Mouse (Mus musculus): ENCODE results near the gene Susd3. TPM values are rescaled to one million over a fixed set of nuclear protein-coding genes. Genes with fewer than 3 reads are reported as not detected.

Gene Susd3
- polyA plus RNA-seq, 1 experiment from 2014 or later = 0.84 TPM

GRCm38 (mm10) chr13:49189970-49190870 lies 58.3 kb downstream of the Susd3 start:
- WGBS = 84% methylated on average over 12 of the region's 12 CpGs
- Histone ChIP-seq H3K36me3 (replicated peaks) (no peaks in the 10 kb centered on the region), H3K27ac (no peak overlapping the region), H3K9me3 (no peaks in the 10 kb centered on the region), H3K27me3 (peaks cover 37% of the 10 kb centered on the region), H3K9ac (no peak overlapping the region), H3K4me1 (peaks cover 39% of the 10 kb centered on the region), H3K4me3 (replicated peaks) (no peak overlapping the region), H3K4me2 (no peak overlapping the region)
- no peak for ATAC-seq (ENCODE audit: low FRiP score)

GRCm38 (mm10) chr13:49188966-49189360 lies 59.5 kb downstream of the Susd3 start:
- H3K4me2 ChIP-seq = no peak overlapping the region
- WGBS = 38% methylated on average over 2 of the region's 2 CpGs
- peaks cover 39% of the 10 kb centered on the region for H3K4me1 ChIP-seq
- no peak overlapping the region for H3K4me3 ChIP-seq (replicated peaks)
- H3K27ac ChIP-seq = no peak overlapping the region
- no peak overlapping the region for H3K9ac ChIP-seq
- ATAC-seq (ENCODE audit: low FRiP score) = no peak
- no peaks in the 10 kb centered on the region for H3K36me3 ChIP-seq (replicated peaks)
- peaks cover 37% of the 10 kb centered on the region for H3K27me3 ChIP-seq
- no peaks in the 10 kb centered on the region for H3K9me3 ChIP-seq

- peaks cover 39% of the 10 kb centered on the region for H3K4me1 ChIP-seq
- peak overlapping the region; percentile 62 for H3K9ac ChIP-seq
- H3K4me3 ChIP-seq (replicated peaks) = peak overlapping the region; percentile 65
- peaks cover 37% of the 10 kb centered on the region for H3K27me3 ChIP-seq
- peak; percentile 34; the same call in 1 of the 2 replicates for ATAC-seq (ENCODE audit: low FRiP score)
- H3K9me3 ChIP-seq = no peaks in the 10 kb centered on the region
- H3K36me3 ChIP-seq (replicated peaks) = no peaks in the 10 kb centered on the region
- 24% methylated on average over 15 of the region's 15 CpGs for WGBS
- no peak overlapping the region for H3K27ac ChIP-seq
- peak overlapping the region; percentile 100 for H3K4me2 ChIP-seq
Observed at GRCm38 (mm10) chr13:49188219-49188965, 60.1 kb downstream of the Susd3 start.

GRCm38 (mm10) chr13:49187288-49188218 lies 61.0 kb downstream of the Susd3 start, which contains the start of gene Ninj1:
TSS of gene Ninj1 (plus strand) at chr13:49187485.
- H3K4me2 ChIP-seq = peak within 1 kb of the TSS; percentile 100
- H3K27me3 ChIP-seq = peaks cover 37% of the 10 kb centered on the region
- H3K4me1 ChIP-seq = peaks cover 36% of the 10 kb centered on the region
- H3K9ac ChIP-seq = peak within 1 kb of the TSS; percentile 62
- no peak within 1 kb of the TSS for H3K27ac ChIP-seq
- peak; percentile 94 for ATAC-seq (ENCODE audit: low FRiP score)
- under 1% methylated on average over 80 of the region's 87 CpGs for WGBS
- peak within 1 kb of the TSS; percentile 65 for H3K4me3 ChIP-seq (replicated peaks)
- H3K36me3 ChIP-seq (replicated peaks) = no peaks in the 10 kb centered on the region
- no peaks in the 10 kb centered on the region for H3K9me3 ChIP-seq

GRCm38 (mm10) chr13:49186798-49187287 lies 61.7 kb downstream of the Susd3 start:
- Histone ChIP-seq H3K4me2 (peak overlapping the region; percentile 100), H3K4me3 (replicated peaks) (peak overlapping the region; percentile 65), H3K9ac (peak overlapping the region; percentile 50), H3K27ac (no peak overlapping the region), H3K9me3 (no peaks in the 10 kb centered on the region), H3K27me3 (peaks cover 37% of the 10 kb centered on the region), H3K36me3 (replicated peaks) (no peaks in the 10 kb centered on the region), H3K4me1 (peaks cover 32% of the 10 kb centered on the region)
- WGBS = 15% methylated on average over 11 of the region's 11 CpGs
- ATAC-seq (ENCODE audit: low FRiP score) = peak; percentile 27

- Histone ChIP-seq H3K27ac (no peak overlapping the region), H3K9ac (no peak overlapping the region), H3K4me1 (peaks cover 23% of the 10 kb centered on the region), H3K36me3 (replicated peaks) (no peaks in the 10 kb centered on the region), H3K4me3 (replicated peaks) (no peak overlapping the region), H3K9me3 (no peaks in the 10 kb centered on the region), H3K4me2 (no peak overlapping the region), H3K27me3 (peaks cover 22% of the 10 kb centered on the region)
- no peak for ATAC-seq (ENCODE audit: low FRiP score)
- 64% methylated on average over 5 of the region's 5 CpGs for WGBS
Observed at GRCm38 (mm10) chr13:49183646-49184045, 64.9 kb downstream of the Susd3 start.

GRCm38 (mm10) chr13:49183161-49183560 lies 65.3 kb downstream of the Susd3 start:
- H3K4me2 ChIP-seq = no peak overlapping the region
- no peaks in the 10 kb centered on the region for H3K9me3 ChIP-seq
- no peak overlapping the region for H3K4me3 ChIP-seq (replicated peaks)
- H3K27ac ChIP-seq = no peak overlapping the region
- H3K4me1 ChIP-seq = peaks cover 21% of the 10 kb centered on the region
- no peak for ATAC-seq (ENCODE audit: low FRiP score)
- peaks cover 17% of the 10 kb centered on the region for H3K27me3 ChIP-seq
- H3K9ac ChIP-seq = no peak overlapping the region
- H3K36me3 ChIP-seq (replicated peaks) = no peaks in the 10 kb centered on the region
- WGBS = 67% methylated on average over 5 of the region's 5 CpGs

- Histone ChIP-seq H3K9ac (no peak overlapping the region), H3K36me3 (replicated peaks) (no peaks in the 10 kb centered on the region), H3K4me2 (no peak overlapping the region), H3K9me3 (no peaks in the 10 kb centered on the region), H3K4me1 (peaks cover 6% of the 10 kb centered on the region; the same call in 1 of the 2 replicates), H3K27me3 (peaks cover 10% of the 10 kb centered on the region), H3K4me3 (replicated peaks) (no peak overlapping the region), H3K27ac (no peak overlapping the region)
- ATAC-seq (ENCODE audit: low FRiP score) = no peak
- 80% methylated on average over 3 of the region's 3 CpGs for WGBS
Observed at GRCm38 (mm10) chr13:49181411-49181984, 67.0 kb downstream of the Susd3 start.

GRCm38 (mm10) chr13:49180691-49181090 lies 67.8 kb downstream of the Susd3 start:
- Histone ChIP-seq H3K9ac (no peak overlapping the region), H3K27ac (no peak overlapping the region), H3K4me2 (no peak overlapping the region), H3K9me3 (no peaks in the 10 kb centered on the region), H3K27me3 (peaks cover 2% of the 10 kb centered on the region; the same call in 1 of the 2 replicates), H3K36me3 (replicated peaks) (no peaks in the 10 kb centered on the region), H3K4me1 (peaks cover 6% of the 10 kb centered on the region; the same call in 1 of the 2 replicates), H3K4me3 (replicated peaks) (no peak overlapping the region)
- 57% methylated on average over 1 of the region's 1 CpGs for WGBS
- no peak for ATAC-seq (ENCODE audit: low FRiP score)

Measured in forebrain, embryonic 12.5 days (tissue).